Mouse (Mus musculus) testis, adult 2 months (tissue): ENCODE results near the gene Sdr9c7.

Source experiments
- CTCF ChIP-seq: fragments of 200-500 bp; IDR thresholded peaks from 2 replicates; pipeline ENCODE4 v1.5.1; 2012; ENCODE audit warnings: low read depth, mild to moderate bottlenecking, inconsistent platforms, low read length, moderate library complexity; ENCODE audit not compliant: control insufficient read depth, insufficient read depth, insufficient replicate concordance
- POLR2A ChIP-seq: fragments of 200-500 bp; IDR thresholded peaks from 2 replicates; pipeline ENCODE4 v1.6.1; 2012; ENCODE audit warnings: low read depth, mild to moderate bottlenecking, inconsistent platforms, low read length, moderate library complexity; ENCODE audit not compliant: control insufficient read depth

DNA sequence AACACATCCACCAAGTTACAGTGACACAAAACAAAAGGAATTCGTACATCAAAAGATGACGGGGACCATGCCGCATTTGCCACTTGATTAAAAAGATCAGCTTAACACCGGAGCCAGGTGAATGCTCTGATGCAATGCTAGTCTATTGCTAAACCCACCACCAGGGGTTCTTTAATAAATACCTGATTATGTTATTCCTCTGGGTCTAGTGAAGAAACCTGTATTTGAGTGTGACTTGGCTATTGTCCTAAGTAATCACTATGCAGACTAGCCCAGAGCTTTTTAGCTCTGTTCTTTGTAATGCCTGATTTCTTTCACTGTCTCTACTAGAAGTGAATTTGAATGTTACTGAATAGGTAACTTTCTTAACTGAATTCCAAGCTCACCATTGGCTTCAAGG lies 17.3 kb upstream of the Sdr9c7 start:
- no peak for TF ChIP-seq CTCF
- TF ChIP-seq POLR2A: no peak
